Mouse (Mus musculus) adrenal gland, postnatal 36 days (tissue): ENCODE measurements at regions not wholly inside any gene's neighbourhood (a gene's known extent, or its start where the extent isn't known, plus 50 kb on each side); places are given as distances from the start of the nearest gene placed in this dataset.
A peak's percentile ranks its signal among the peaks of the same experiment; 100 is the strongest.

Experiments used
- DNase-seq, 2 experiments: peaks; one replicate each; pipeline ENCODE4 v3.0.0; 2021; ENCODE audit warnings: mixed read lengths in 1 of 2

GRCm38 (mm10) chr15:12066857-12067211 lies 50.8 kb upstream of the Zfr start:
- DNase-seq: no peak

- DNase-seq: peak; percentile 69 to 82
These were observed 51.3 kb upstream of the Zfr start for GRCm38 (mm10) chr15:12066176-12066856.

- DNase-seq: no peak
These were observed 58.1 kb upstream of the Sub1 start for GRCm38 (mm10) chr15:12054870-12055269.

GRCm38 (mm10) chr15:12053610-12054009 lies 56.8 kb upstream of the Sub1 start:
- peak; percentile 26 to 28 for DNase-seq

- no peak for DNase-seq
These were observed 52.2 kb upstream of the Sub1 start for GRCm38 (mm10) chr15:12048965-12049364.

GRCm38 (mm10) chr15:12048214-12048507 lies 51.4 kb upstream of the Sub1 start:
- no peak for DNase-seq

DNA sequence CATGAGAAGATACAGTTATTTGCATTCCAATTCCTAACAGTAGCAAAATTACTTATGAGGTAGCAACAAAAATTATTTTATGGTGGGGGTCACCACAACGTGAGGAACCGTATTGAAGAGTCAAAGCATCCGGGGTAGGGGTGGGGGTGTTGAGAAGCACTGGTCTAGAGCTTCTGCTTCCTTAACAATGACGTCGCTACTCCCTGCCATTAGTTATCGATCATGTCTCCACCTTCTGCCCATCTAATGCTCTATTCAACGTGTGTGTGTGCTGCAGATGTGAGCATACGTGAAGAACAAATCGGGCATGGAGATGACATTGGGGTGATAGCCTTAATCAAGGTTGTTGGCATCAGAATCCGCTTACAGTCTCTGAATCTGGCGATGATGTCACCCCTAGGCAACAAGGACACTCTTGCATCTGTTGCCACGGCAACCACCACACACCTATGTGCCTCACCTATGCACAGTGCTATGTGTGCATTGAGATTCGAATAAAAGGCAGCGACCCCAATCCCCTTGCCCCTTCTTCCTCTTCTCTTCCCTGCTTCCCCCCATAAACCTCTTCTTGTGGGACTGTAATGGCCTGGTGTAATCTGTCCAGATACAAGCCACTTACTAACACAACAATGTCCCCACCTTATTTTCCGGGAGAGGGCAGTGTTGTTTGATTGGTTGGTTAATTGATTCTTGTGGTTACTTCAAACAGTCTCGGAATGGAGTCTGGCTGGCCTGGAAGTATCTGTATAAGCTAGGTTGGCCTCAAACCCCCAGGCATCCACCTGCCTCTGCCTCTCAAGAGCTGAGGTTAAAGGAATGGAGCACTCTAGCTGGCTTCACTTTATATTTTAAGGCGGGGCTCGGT lies 50.8 kb upstream of the Sub1 start:
- no peak for DNase-seq
